Mouse (Mus musculus) neural tube, embryonic 10.5 days (tissue): Measurements from ENCODE around the gene Stard7.

Source experiments
- DNase-seq: peaks from one replicate; pipeline ENCODE4 v3.0.0-alpha.2; 2017; ENCODE audit warnings: low spot score; ENCODE audit errors: extremely low spot score

Stard7 gene

DNA sequence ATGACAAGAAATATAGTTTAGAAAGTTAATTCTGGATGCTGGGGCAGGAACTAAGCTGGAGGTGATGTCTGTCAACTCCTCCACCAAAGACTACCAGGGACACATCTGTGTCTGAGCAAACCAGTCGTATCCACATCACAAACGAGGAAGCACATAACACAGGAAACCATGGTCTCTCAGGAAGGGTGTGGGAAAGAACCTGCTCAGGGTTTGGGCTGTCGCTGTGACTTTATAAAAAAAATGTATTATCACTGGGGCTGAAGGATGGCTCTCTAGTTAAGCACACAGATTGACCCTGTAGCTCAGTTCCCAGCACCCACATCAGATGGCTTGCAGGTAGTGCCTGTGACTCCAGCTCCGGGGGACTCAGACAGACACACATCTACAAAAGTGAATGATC lies 49.1 kb downstream of the Stard7 start:
- DNase-seq, result no peak

DNA sequence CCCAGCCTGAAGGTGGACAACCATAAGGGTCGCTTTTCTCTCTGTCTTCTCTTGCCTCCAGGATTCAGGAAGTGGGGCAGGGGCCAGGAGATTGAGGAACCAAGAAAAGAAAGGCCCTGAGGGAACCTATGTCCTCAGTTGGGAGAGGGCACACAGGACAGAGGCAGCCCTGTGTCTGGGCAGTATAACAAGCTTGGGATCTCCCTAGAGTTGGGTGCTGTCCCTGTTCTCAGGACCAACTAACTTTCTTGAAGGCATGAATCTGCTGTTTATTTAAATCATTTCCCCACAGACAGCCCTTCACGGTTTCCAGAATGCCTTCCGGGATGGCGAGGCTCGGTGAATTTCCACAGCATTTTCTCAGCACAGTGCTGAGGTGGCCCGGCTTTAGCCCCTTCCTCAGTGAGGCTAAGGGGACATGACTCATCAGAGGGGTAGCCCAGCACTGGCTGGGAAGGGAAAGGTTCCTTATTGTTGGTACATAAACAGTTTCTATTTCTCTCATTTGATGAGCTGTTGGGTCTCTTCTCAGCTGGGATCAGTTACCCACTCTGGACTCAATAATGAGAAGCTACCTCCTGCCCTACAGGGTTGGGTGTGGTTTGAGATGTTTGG lies 52.8 kb downstream of the Stard7 start:
- no peak for DNase-seq

DNA sequence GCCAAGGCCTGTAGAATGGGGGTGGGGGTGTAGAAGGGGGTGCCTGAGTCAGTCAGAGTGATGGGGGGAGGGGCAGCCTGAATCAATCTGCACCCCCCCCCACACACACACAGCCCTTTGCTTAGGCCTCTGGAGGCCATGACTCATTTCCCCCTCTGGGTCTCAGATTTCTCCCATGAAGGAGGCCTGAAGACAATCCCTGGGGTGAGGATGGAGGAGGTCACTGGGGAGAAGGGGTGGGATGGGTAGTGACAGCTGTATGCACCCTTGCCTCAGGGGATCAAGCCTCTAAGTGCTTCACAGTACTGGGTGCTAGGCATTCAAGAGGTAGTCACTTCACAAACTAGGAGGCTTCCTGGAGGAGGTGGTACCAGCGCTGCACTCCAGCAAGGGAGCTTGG lies 53.6 kb downstream of the Stard7 start:
- no peak for DNase-seq

DNA sequence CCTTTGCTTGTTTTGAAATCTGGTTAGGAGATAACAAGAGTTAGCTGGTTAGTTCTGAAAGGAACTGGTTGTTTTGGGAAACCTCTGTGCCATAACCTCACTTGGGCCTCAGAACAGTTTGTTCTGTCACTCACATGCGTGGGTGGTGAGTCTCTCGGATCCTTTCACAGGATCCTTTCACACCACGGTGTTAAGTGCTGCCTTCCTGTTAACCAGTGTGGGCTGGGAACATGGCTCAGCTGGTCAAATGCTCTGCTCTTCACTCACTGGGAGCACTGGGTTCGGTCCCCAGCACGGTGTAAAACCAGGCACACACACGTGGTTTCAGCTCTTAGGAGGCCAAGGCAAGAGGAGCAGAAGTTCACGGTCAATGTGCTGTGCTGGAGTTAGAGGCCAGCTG lies 54.4 kb downstream of the Stard7 start:
- no peak for DNase-seq

DNA sequence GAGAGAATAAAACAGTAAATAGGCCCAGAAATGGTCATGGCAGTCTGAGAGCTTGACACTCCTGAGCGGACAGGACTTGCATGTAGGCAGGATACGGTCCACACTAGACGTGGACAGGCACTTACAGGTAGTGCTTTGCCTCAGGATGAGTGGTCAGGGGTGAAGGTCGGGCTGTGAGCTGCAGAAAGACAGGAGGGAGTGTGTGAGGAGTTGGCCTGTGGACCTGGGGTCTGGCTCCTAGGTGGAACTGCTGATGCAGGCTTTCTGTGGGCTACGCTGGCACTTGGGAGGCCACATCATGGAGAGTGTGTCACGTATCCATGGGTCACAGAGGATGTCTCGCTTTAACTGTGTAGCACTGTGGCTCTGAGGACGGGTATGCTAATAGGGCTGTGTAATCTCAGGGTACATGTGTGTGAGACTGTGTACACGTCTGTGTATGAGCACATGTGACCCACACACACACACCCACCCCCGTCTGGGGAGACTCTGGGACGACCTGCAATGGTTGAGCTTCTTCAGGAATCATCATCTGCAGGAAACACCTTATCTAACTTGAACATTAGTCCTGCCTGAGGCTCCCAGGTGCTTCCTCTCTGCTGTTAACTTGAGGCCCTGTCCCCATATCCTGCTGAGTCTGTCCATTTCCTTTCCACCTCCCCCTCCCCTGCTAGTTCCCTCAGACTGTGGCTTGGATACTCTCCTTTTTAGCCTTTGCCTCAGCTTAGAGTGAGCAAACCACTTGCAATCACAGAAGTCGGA lies 58.3 kb downstream of the Stard7 start:
- DNase-seq, result no peak

DNA sequence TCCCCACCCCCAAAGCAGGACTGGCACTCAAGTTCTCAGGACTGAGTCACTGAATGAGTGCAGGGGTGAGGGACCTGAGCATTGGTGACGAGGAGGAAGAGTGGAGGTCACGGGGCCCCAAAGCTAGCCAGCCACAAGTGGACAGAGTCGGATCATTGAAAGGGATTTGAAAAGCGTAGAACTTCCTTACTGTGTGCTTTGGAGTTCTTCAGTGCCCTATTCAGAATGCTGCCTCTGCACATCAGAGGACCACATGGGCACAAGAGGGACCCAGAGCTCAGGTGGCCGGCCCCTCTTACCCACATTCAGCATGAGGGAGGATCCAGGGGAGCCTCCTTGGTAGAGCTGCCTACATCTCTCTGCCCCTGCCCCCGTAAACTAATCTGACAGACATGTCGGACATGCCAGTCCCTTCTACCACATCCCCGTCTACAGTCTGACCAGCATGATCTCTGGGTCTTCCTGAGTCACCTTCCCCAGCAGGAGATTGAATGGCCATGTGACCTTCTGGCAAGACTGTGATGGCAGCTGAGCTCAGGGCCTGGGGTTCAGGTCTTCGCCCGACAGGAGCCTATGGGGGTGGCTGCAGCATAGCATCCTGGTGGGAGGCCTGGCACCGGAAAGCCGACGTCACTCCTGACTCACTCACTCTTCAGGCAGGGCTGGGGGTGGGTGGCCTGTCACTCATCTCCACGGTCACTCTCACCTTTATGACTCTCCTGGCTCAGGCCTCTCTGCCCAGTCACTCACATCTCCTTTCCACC lies 63.0 kb downstream of the Stard7 start:
- no peak for DNase-seq

DNA sequence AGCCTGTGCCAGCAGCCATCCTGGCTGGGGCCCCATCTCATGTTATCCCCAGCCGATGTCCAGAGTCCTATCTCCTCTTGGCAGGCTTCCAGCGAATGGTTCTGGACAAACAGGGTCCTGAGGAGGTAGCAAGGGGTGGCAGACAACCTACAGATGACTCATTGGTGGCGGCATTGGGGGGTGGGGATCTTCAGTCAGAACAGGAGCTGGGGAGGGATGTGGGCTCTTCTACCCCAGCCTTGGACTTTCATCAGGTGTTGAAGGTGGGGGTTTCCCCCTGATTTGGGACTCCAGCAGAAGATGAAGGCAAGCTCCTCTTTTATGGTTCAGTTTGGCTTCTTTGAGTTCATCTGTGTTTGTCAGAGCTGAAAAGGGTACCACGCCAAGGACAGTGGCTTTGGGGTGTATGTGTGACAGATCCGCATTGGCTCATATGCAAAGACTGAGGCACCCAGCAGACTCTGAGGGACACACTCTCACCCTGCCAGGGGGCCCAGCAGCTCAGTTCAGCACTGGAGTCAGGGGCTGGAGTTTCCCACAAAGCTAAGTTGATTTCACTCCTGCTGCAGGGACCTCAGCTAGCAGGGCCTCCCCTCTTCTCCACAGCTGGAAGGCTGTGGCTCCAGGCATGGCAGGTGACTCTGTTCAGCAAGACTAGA lies 64.1 kb downstream of the Stard7 start:
- no peak for DNase-seq

DNA sequence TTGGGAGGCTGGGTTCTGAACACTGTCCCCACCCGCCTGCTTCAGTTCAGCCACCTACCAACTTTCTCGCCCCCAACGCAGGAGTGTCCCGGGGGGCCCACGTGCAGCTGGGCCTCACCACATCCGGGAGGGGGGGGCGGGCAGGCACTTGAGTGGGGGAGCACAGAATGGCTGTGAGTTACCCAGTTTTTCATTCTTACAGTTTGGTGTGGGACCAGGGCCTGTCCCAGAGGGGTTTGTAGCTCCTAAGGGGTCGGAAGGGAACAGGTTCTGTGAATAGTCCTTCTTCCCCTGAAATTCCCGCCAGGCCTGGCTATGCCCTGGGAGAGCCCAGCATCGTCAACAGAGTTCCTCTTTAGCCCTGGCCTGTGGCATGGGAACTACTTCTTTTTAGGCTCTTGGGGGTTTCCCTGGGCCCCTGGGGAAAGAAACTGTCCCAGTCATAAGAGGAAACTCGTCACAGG lies 65.1 kb downstream of the Stard7 start:
- DNase-seq, result no peak

DNA sequence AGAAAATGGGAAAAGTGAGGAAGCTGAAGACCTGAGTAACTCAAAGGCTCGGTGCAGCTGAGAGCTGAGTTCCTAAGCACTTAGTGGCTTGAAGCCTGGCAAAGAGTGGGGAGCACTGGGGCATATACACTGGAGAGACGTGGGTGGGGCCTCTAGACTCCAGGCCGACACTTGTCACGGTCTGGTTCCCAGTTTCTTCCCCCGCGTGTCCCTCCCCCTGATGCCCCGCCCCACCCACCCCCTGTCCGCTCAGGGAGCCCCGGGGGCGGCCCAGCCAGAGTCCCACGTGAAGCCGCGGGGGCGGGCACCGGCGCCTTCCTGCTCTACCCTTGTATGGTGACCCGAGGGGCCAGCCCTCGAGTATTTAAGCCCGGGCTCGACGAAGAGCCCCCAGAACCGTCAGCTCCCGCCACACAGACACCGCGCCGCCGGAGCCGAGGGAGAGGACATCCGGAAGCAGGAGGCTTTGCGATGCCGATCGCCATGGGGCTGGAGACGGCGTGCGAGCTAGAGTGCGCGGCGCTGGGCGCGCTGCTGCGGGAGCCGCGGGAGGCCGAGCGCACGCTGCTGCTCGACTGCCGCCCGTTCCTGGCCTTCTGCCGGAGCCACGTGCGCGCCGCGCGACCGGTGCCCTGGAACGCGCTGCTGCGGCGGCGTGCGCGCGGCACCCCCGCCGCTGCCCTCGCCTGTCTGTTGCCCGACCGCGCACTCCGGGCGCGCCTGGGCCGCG lies 65.9 kb downstream of the Stard7 start, which contains the start of gene Dusp2:
Gene Dusp2 (plus strand): TSS at position 393 of the 730 bp plus-strand sequence.
- peak; percentile 68 for DNase-seq

DNA sequence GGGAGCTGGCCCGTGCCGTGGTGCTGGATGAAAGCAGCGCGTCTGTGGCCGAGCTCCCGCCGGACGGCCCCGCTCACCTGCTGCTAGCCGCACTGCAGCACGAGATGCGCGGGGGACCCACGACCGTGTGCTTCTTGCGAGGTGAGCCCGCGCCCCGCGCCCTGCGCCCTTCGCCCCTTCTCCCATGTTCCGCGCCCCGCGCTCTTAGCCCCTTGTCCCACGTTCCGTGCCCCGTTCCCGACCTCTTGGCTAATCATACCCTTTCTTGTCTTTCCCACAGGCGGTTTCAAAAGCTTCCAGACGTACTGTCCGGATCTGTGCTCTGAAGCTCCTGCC lies 66.4 kb downstream of the Stard7 start:
- no peak for DNase-seq

DNA sequence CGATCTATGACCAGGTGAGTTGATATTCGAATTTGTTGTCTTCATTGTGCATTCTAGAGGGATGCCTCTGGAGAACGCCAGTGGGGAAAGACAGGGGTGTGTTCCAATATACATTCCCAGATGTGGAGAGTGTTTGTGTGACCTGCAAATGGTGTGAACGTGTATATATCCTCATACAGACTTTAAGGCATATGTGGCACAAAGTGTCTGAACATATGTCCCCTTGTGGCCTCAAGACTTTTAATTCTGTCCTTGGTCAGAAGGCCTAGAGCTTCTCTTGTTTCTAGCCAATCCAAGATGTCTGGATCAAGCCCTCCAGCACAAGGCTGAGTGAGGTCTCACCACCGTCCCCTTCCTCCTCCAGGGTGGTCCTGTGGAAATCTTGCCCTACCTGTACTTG lies 66.9 kb downstream of the Stard7 start:
- no peak for DNase-seq

DNA sequence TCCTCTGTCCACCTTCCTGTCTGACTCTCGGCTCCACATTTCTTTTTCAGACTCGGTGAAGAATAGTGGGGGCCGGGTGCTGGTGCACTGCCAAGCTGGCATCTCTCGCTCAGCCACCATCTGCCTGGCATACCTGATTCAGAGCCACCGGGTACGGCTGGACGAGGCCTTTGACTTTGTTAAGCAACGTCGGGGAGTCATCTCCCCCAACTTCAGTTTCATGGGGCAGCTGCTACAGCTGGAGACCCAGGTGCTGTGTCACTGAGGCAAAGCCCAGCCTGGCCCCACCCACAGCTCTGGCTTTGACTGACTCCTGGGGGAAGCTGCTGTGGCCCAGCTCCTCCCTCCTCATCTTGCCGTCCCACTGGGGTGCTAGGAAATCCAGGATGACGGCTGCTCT lies 67.5 kb downstream of the Stard7 start:
- no peak for DNase-seq

DNA sequence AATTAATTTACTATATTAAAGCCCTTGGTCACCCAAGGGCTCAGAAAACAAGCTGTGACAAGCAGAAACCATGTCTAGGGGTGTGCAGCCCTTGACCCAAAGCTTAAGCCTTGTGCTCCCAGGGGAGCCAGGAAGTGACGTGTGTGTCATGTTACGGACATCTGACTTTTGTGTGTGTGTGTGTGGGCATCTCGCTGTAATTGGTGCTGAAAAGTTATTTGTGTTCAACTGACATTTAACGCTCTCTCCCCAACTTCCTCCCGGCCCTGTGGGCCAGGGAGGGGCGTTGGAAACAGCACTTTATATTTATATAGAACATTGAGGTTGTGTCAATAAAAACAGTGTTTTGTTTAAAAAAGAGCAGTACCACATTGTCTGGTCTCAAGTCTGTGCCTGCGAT lies 68.0 kb downstream of the Stard7 start:
- DNase-seq, result no peak

DNA sequence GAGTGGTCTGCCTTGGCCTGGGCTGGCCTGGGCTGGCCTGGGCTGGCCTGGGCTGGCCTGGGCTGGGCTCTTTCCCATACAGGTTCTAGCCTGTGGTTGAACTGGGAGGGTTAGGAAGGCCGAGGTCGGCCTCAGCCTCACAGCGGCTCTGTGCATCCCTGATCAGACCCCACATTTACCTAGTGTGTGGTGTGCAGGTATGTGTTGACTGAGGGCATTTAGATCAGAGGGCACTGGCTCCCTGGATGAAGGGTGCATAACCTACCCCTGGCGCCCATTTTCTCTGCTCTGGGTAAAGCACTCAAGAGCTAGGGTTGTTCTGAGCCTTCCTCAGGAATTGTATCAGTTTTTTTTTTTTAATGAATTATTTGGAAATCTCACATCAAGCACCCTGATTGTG lies 68.4 kb downstream of the Stard7 start, which contains the start of gene Astl:
Gene Astl (plus strand): TSS at position 224 of the 400 bp plus-strand sequence.
- DNase-seq, result no peak

DNA sequence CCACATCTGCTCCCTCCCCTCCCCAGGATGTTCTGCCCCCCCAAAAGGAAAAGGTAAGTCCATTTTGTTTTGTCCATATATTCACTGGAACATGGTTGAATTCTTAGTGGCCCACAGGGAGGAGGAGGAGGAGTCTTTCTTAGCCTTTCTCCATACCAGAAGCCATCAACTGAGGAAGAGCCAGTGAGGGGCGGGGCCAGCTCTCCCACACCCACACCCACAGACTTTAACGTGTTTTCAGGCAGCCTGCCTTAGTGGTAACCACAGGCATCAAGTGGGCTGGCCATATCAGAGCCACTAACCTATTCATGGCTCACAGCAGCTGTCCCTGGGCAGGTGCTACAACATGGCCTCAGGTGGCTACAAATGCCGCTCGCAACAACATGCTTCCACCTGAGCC lies 68.8 kb downstream of the Stard7 start:
- no peak for DNase-seq

DNA sequence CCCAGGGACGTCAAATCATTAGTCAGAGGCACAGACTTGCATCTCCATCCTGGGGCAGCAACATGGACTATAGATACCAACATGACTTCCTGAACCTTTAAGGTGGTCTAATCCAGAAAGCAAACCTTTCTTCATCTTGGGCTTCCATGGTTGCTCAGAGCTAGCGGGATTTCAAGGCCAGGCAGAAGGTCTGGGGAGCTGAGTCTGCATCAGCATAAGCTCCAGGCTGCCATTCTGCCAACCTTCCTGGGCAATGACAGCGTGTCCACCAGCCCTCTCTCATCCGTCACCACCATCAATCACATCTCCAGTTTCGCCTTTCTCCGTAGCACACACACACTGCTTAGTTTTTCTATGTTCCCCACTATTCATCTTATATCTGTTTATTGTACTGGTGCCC lies 69.2 kb downstream of the Stard7 start:
- DNase-seq, result no peak

DNA sequence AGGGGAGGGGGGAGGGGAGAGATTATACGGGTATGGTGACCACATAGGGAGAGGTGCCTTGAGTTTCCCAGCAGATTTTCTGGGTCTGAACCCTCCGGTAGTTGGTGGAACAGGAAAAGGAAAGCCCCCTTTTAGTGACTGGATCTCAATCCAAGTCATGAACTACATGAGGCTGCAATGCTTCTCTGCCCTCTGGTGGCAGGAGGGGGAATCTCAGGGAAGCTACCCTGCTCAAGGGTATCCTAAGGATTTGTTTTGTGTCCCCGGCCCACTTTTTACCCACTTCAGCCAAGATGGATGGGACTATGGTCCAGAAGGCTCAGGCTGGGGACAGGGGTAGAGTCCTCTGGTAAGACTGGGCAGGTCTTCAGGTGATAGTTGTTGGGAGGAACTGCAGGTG lies 71.1 kb downstream of the Stard7 start:
- DNase-seq, result peak; percentile 71

DNA sequence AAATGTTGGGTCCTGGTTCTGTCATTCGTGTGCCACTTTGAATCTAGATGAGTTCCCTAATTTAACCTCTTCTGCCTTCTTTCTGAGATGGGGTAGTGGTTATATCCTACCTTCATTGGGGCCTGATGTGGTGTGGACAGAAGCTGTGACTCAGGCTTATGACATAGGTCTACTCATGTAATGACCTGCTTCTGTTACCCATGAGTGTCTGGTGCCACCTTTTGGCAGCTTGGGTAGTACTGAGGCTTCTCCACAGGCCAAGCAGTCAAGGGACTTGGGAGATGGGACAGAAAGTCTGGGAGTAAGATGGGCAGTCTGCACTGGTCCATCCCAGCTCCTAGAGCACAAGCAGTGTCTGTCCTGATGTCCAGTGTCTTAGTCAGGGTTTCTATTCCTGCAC lies 76.3 kb downstream of the Stard7 start:
- no peak for DNase-seq

DNA sequence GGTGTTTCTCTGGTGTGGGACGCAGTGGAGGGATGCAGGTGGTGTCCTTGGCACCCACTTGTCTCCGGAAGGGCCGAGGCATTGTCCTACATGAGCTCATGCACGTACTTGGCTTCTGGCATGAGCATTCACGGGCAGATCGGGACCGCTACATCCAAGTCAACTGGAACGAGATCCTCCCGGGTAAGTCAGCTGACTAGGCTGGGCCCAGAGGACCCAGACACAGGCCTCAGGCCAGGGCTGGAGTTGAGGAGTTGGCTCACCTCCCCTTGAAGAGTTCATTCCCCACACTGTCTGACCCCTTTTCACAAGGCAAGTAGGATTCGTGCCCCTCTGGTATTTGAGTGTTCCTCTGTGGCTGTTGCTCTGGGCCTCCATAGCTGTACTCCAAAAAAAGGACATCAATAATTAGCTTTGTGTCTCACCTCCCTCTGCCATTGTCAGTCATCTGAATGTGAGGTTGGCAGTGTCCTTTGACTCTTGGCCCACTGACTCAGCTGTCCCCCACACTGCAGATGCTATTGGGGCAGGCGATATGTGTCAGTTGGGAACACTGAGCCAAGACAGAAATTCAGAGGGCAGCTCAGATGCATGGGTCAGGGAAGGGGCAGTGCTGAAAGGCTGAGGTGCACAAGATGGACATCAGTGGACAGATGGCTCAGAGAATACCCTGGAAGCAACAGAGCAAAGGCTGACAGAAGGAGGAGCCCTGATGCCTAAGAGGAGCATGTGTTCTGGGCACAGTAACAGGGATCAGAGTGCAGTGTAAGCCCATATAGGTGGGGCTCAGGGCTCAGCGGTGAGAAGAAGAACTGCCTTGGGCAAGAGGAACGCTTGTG lies 77.3 kb downstream of the Stard7 start:
- DNase-seq, result no peak
